Mouse (Mus musculus): ENCODE measurements around the gene Zcchc2. TPM values are rescaled to one million over a fixed set of nuclear protein-coding genes. Genes with fewer than 3 reads are reported as not detected.

Zcchc2 gene
- total and polyA plus RNA-seq, 3 experiments = 6.8 to 12.6 (median 7.8) TPM

GRCm38 (mm10) chr1:105991931-105992837 is 2.0 kb downstream of the Zcchc2 start:
- dilution Hi-C loops (cut with MboI; ENCODE audit: extremely low pct_ligation_motif_present, extremely low pct_unique_long_range_greater_than_20kb, low sequenced_read_pairs) = no loop called here
- H3K79me2 ChIP-seq (replicated peaks; ENCODE audit: control insufficient read depth, extremely low read depth, insufficient read depth, poor library complexity, severe bottlenecking) = peaks cover 32% of the 10 kb centered on the region

GRCm38 (mm10) chr1:105993196-105993595 is 3.0 kb downstream of the Zcchc2 start:
- peak overlapping the region; percentile 31; the same call in 1 of the 2 replicates for H3K27ac ChIP-seq (ENCODE audit: insufficient read depth, low read depth)
- in situ Hi-C loops (cut with MboI; ENCODE audit: low pct_ligation_motif_present, low pct_unique_long_range_greater_than_20kb, low sequenced_read_pairs) (no loop called here), dilution Hi-C loops (cut with MboI; ENCODE audit: extremely low pct_ligation_motif_present, extremely low pct_unique_long_range_greater_than_20kb, low sequenced_read_pairs) (no loop called here)
- no peak for DNase-seq (ENCODE audit: extremely low read depth)
- TF ChIP-seq SMC3 (IDR thresholded peaks at IDR 0.05; ENCODE audit: low read depth, low read length) (no peak), POLR2A (IDR thresholded peaks at IDR 0.05; ENCODE audit: low read depth, low read length) (no peak), USF1 (IDR thresholded peaks at IDR 0.05; ENCODE audit: low read depth, low read length) (no peak), E2F4 (IDR thresholded peaks at IDR 0.05; ENCODE audit: insufficient replicate concordance, low read depth, low read length) (no peak), MYC (IDR thresholded peaks at IDR 0.05; ENCODE audit: low read depth, low read length) (no peak), ETS1 (conservative IDR thresholded peaks at IDR 0.05; ENCODE audit: low read depth, low read length) (no peak), RAD21 (IDR thresholded peaks at IDR 0.05; ENCODE audit: low read depth, low read length) (no peak), NELFE (IDR thresholded peaks at IDR 0.05; ENCODE audit: low read depth, low read length) (no peak), ELF1 (IDR thresholded peaks at IDR 0.05; ENCODE audit: low read depth, low read length) (no peak), CHD1 (IDR thresholded peaks at IDR 0.05; ENCODE audit: low read depth, low read length) (no peak), MAZ (IDR thresholded peaks at IDR 0.05; ENCODE audit: low read depth, low read length) (no peak), MEF2A (IDR thresholded peaks at IDR 0.05; ENCODE audit: borderline replicate concordance, low read depth, low read length) (no peak), TCF12 (IDR thresholded peaks at IDR 0.05; ENCODE audit: low read depth, low read length) (no peak), MXI1 (IDR thresholded peaks at IDR 0.05; ENCODE audit: low read depth, low read length) (no peak)
- no peaks in the 10 kb centered on the region for H3K27me3 ChIP-seq (replicated peaks)
- peak overlapping the region; percentile 66 to 87 (median 75) for H3K4me3 ChIP-seq (replicated peaks in 1 of 3; ENCODE audit: low read depth in 2 of 3, low read length in 2 of 3, poor library complexity in 1 of 3)
- peak overlapping the region; percentile 47 for H3K9ac ChIP-seq (ENCODE audit: insufficient read depth, low read depth)
- peaks cover 4 to 42% of the 10 kb centered on the region in 2 experiments; a peak in 3 of 4 replicates for H3K4me1 ChIP-seq (ENCODE audit: control insufficient read depth in 1 of 2, insufficient read depth in 2 of 2)
- H3K79me2 ChIP-seq (replicated peaks; ENCODE audit: control insufficient read depth, extremely low read depth, insufficient read depth, poor library complexity, severe bottlenecking) = peaks cover 39% of the 10 kb centered on the region
- H3K9me3 ChIP-seq (replicated peaks; ENCODE audit: low read length) = no peaks in the 10 kb centered on the region
- peaks cover 0 to 3% of the 10 kb centered on the region in 2 experiments for H3K36me3 ChIP-seq (replicated peaks in 1 of 2; ENCODE audit: control insufficient read depth in 1 of 2, insufficient read depth in 1 of 2, low read length in 1 of 2)
- H3K4me2 ChIP-seq (ENCODE audit: insufficient read depth, low read depth, poor library complexity, severe bottlenecking) = peak overlapping the region; percentile 98

More at GRCm38 (mm10) chr1:105991931-105992837, 2.0 kb downstream of the Zcchc2 start:
- TF ChIP-seq GABPA (IDR thresholded peaks at IDR 0.05; ENCODE audit: insufficient replicate concordance, low read depth, low read length) (no peak), CHD2 (IDR thresholded peaks at IDR 0.05; ENCODE audit: low read length) (no peak), JUND (conservative IDR thresholded peaks at IDR 0.05; ENCODE audit: low read depth, low read length) (no peak), SMC3 (IDR thresholded peaks at IDR 0.05; ENCODE audit: low read depth, low read length) (no peak), BHLHE40 (IDR thresholded peaks at IDR 0.05; ENCODE audit: low read depth, low read length) (no peak), E2F4 (IDR thresholded peaks at IDR 0.05; ENCODE audit: insufficient replicate concordance, low read depth, low read length) (no peak), ZC3H11A (IDR thresholded peaks at IDR 0.05; ENCODE audit: low read depth, low read length) (no peak), TBP (conservative IDR thresholded peaks at IDR 0.05; ENCODE audit: low read depth, low read length) (no peak), CTCF (conservative IDR thresholded peaks at IDR 0.05 in 1 of 2, IDR thresholded peaks at IDR 0.05 in 1 of 2; ENCODE audit: low read depth in 2 of 2, low read length in 2 of 2) (no peak), IRF4 (IDR thresholded peaks at IDR 0.05; ENCODE audit: low read depth, low read length) (no peak), ELF1 (IDR thresholded peaks at IDR 0.05; ENCODE audit: low read depth, low read length) (no peak), SIN3A (IDR thresholded peaks at IDR 0.05; ENCODE audit: low read length) (peak; percentile 80), MAX (IDR thresholded peaks at IDR 0.05; ENCODE audit: low read length) (peak; percentile 21; the same call in 1 of the 2 replicates), POLR2A (IDR thresholded peaks at IDR 0.05; ENCODE audit: low read depth, low read length) (no peak), KAT2A (IDR thresholded peaks at IDR 0.05; ENCODE audit: insufficient replicate concordance, low read length) (no peak), MAZ (IDR thresholded peaks at IDR 0.05; ENCODE audit: low read depth, low read length) (peak; percentile 43; the same call in 1 of the 2 replicates), ZKSCAN1 (IDR thresholded peaks at IDR 0.05; ENCODE audit: borderline replicate concordance, low read depth, low read length) (no peak), ETS1 (conservative IDR thresholded peaks at IDR 0.05; ENCODE audit: low read depth, low read length) (no peak), ZNF384 (IDR thresholded peaks at IDR 0.05; ENCODE audit: low read depth, low read length) (0 out of 2 replicates have a peak, but pooled peaks have one; percentile 19), POLR2AphosphoS2 (IDR thresholded peaks at IDR 0.05; ENCODE audit: low read depth, low read length) (no peak), JUN (IDR thresholded peaks at IDR 0.05; ENCODE audit: insufficient read depth, low read depth, low read length) (no peak), HCFC1 (IDR thresholded peaks at IDR 0.05; ENCODE audit: low read depth, low read length) (no peak; the same call in 1 of the 2 replicates), ZMIZ1 (IDR thresholded peaks at IDR 0.05; ENCODE audit: low read depth, low read length) (no peak), MEF2A (IDR thresholded peaks at IDR 0.05; ENCODE audit: borderline replicate concordance, low read depth, low read length) (no peak), MXI1 (IDR thresholded peaks at IDR 0.05; ENCODE audit: low read depth, low read length) (peak; percentile 56), USF2 (conservative IDR thresholded peaks at IDR 0.05; ENCODE audit: low read depth, low read length) (no peak), EP300 (IDR thresholded peaks at IDR 0.05; ENCODE audit: low read length) (no peak), MAFK (IDR thresholded peaks at IDR 0.05; ENCODE audit: insufficient replicate concordance, low read length) (no peak), NRF1 (IDR thresholded peaks at IDR 0.05; ENCODE audit: low read depth, low read length) (no peak), PAX5 (IDR thresholded peaks at IDR 0.05; ENCODE audit: low read length) (no peak), RCOR1 (conservative IDR thresholded peaks at IDR 0.05; ENCODE audit: low read depth, low read length) (no peak), UBTF (IDR thresholded peaks at IDR 0.05; ENCODE audit: low read depth, low read length) (no peak), NELFE (IDR thresholded peaks at IDR 0.05; ENCODE audit: low read depth, low read length) (no peak), MYC (IDR thresholded peaks at IDR 0.05; ENCODE audit: low read depth, low read length) (0 out of 2 replicates have a peak, but pooled peaks have one; percentile 39), TCF12 (IDR thresholded peaks at IDR 0.05; ENCODE audit: low read depth, low read length) (0 out of 2 replicates have a peak, but pooled peaks have one; percentile 14), USF1 (IDR thresholded peaks at IDR 0.05; ENCODE audit: low read depth, low read length) (no peak), CHD1 (IDR thresholded peaks at IDR 0.05; ENCODE audit: low read depth, low read length) (peak; percentile 63; the same call in 1 of the 2 replicates), RAD21 (IDR thresholded peaks at IDR 0.05; ENCODE audit: low read depth, low read length) (no peak)
- in situ Hi-C loops (cut with MboI; ENCODE audit: low pct_ligation_motif_present, low pct_unique_long_range_greater_than_20kb, low sequenced_read_pairs) = no loop called here
- Histone ChIP-seq H3K9ac (ENCODE audit: insufficient read depth, low read depth) (peak overlapping the region; percentile 47), H3K4me1 (ENCODE audit: control insufficient read depth in 1 of 2, insufficient read depth in 2 of 2) (peaks cover 9 to 41% of the 10 kb centered on the region in 2 experiments; a peak in 3 of 4 replicates), H3K36me3 (replicated peaks in 1 of 2; ENCODE audit: control insufficient read depth in 1 of 2, insufficient read depth in 1 of 2, low read length in 1 of 2) (no peaks in the 10 kb centered on the region), H3K4me2 (ENCODE audit: insufficient read depth, low read depth, poor library complexity, severe bottlenecking) (peak overlapping the region; percentile 98), H3K4me3 (replicated peaks in 1 of 3; ENCODE audit: low read depth in 2 of 3, low read length in 2 of 3, poor library complexity in 1 of 3) (peak overlapping the region; percentile 75 to 87 (median 85)), H3K9me3 (replicated peaks; ENCODE audit: low read length) (no peaks in the 10 kb centered on the region), H3K27me3 (replicated peaks) (no peaks in the 10 kb centered on the region), H3K27ac (ENCODE audit: insufficient read depth, low read depth) (peak overlapping the region; percentile 67; the same call in 1 of the 2 replicates)
- DNase-seq (ENCODE audit: extremely low read depth) = peak; percentile 38

Data from CH12.LX (cell line).